Mouse (Mus musculus) bone marrow macrophage, adult 2 months (primary cell): ENCODE measurements around the gene Alkbh2.

Experiments used
- CTCF ChIP-seq: IDR thresholded peaks from 2 replicates; pipeline ENCODE4 v1.5.1; 2012; ENCODE audit warnings: low read depth, mild to moderate bottlenecking, low read length, moderate library complexity
- POLR2A ChIP-seq: IDR thresholded peaks from 2 replicates; pipeline ENCODE4 v1.6.1; 2012; ENCODE audit warnings: mild to moderate bottlenecking, low read depth, low read length, borderline replicate concordance

GRCm38 (mm10) chr5:114115030-114115429 is 13.0 kb downstream of the Alkbh2 start:
- TF ChIP-seq CTCF (no peak), POLR2A (no peak)
